Mouse (Mus musculus) CH12.LX (cell line): ENCODE data around the gene Zfp472. TPM values are rescaled to one million over a fixed set of nuclear protein-coding genes. Genes with fewer than 3 reads are reported as not detected.

Source experiments
- DNase-seq: peaks from one replicate; pipeline ENCODE4 v3.0.0-alpha.2; 2013; ENCODE audit errors: extremely low read depth
- H3K27ac ChIP-seq: 2 replicates; pipeline ENCODE4 v1.5.1; 2012; ENCODE audit warnings: low read depth, mild to moderate bottlenecking, control low read depth, moderate library complexity; ENCODE audit not compliant: insufficient read depth
- H3K27me3 ChIP-seq: replicated peaks from 2 replicates; pipeline ENCODE3; 2012; ENCODE audit warnings: inconsistent platforms
- H3K36me3 ChIP-seq, 2 experiments: replicated peaks in 1 of 2; 2 replicates each; pipeline versions ENCODE3 to v1.6.1; 2012; ENCODE audit warnings: inconsistent platforms in 1 of 2, low read length in 1 of 2, mild to moderate bottlenecking in 1 of 2, mixed read lengths in 1 of 2, moderate library complexity in 1 of 2; ENCODE audit not compliant: control insufficient read depth in 1 of 2, insufficient read depth in 1 of 2
- H3K4me1 ChIP-seq, 2 experiments: 2 replicates each; pipeline ENCODE4 v1.6.1; 2012; ENCODE audit warnings: inconsistent platforms in 1 of 2, moderate library complexity in 1 of 2; ENCODE audit not compliant: insufficient read depth in 2 of 2, control insufficient read depth in 1 of 2
- H3K4me2 ChIP-seq: 2 replicates; pipeline ENCODE4 v1.6.1; 2012; ENCODE audit warnings: low read depth, mild to moderate bottlenecking, control low read depth; ENCODE audit not compliant: poor library complexity, insufficient read depth, severe bottlenecking
- H3K4me3 ChIP-seq, 3 experiments: fragments of 150-350 bp in 1 of 3; sonication (generic) in 1 of 3; replicated peaks in 1 of 3; 2 replicates each; pipeline versions ENCODE3 to v1.5.1; 2011 to 2012; ENCODE audit warnings: low read depth in 2 of 3, low read length in 2 of 3, mild to moderate bottlenecking in 2 of 3, moderate library complexity in 2 of 3, control low read depth in 1 of 3, improper control_type of control experiment in 1 of 3, inconsistent platforms in 1 of 3, mixed read lengths in 1 of 3; ENCODE audit not compliant: poor library complexity in 1 of 3
- H3K79me2 ChIP-seq: replicated peaks from 2 replicates; pipeline ENCODE4 v1.6.1; 2012; ENCODE audit warnings: mild to moderate bottlenecking, moderate library complexity; ENCODE audit not compliant: control insufficient read depth, poor library complexity, insufficient read depth, severe bottlenecking; ENCODE audit errors: extremely low read depth
- H3K9ac ChIP-seq: 2 replicates; pipeline ENCODE4 v1.6.1; 2012; ENCODE audit warnings: low read depth, mild to moderate bottlenecking, control low read depth, moderate library complexity; ENCODE audit not compliant: insufficient read depth
- H3K9me3 ChIP-seq: replicated peaks from 2 replicates; pipeline ENCODE3; 2012; ENCODE audit warnings: low read length, inconsistent platforms, mixed read lengths
- BHLHE40 ChIP-seq: IDR thresholded peaks from 2 replicates; pipeline ENCODE4 v1.6.1; 2011; ENCODE audit warnings: mild to moderate bottlenecking, low read depth, low read length, improper control_type of control experiment
- CHD1 ChIP-seq: IDR thresholded peaks from 2 replicates; pipeline ENCODE4 v1.6.1; 2012; ENCODE audit warnings: low read depth, low read length, improper control_type of control experiment, inconsistent platforms
- CHD2 ChIP-seq: IDR thresholded peaks from 2 replicates; pipeline ENCODE4 v1.6.1; 2011; ENCODE audit warnings: low read length, improper control_type of control experiment
- CTCF ChIP-seq, 2 experiments: IDR thresholded peaks in 1 of 2; conservative IDR thresholded peaks in 1 of 2; 2 replicates each; pipeline ENCODE4 v1.5.1; 2011 to 2012; ENCODE audit warnings: low read depth in 2 of 2, low read length in 2 of 2, improper control_type of control experiment in 1 of 2, inconsistent platforms in 1 of 2, mild to moderate bottlenecking in 1 of 2, moderate library complexity in 1 of 2
- E2F4 ChIP-seq: IDR thresholded peaks from 2 replicates; pipeline ENCODE4 v1.6.1; 2011; ENCODE audit warnings: low read depth, low read length, improper control_type of control experiment; ENCODE audit not compliant: insufficient replicate concordance
- ELF1 ChIP-seq: IDR thresholded peaks from 2 replicates; pipeline ENCODE4 v1.6.1; 2014; ENCODE audit warnings: low read depth, mild to moderate bottlenecking, inconsistent platforms, low read length, improper control_type of control experiment
- EP300 ChIP-seq: IDR thresholded peaks from 2 replicates; pipeline ENCODE4 v1.6.1; 2011; ENCODE audit warnings: low read length, improper control_type of control experiment
- ETS1 ChIP-seq: conservative IDR thresholded peaks from 2 replicates; pipeline ENCODE4 v1.6.1; 2012; ENCODE audit warnings: low read depth, mild to moderate bottlenecking, inconsistent platforms, low read length, improper control_type of control experiment, moderate library complexity
- GABPA ChIP-seq: IDR thresholded peaks from 2 replicates; pipeline ENCODE4 v1.6.1; 2012; ENCODE audit warnings: low read depth, low read length, improper control_type of control experiment, inconsistent platforms; ENCODE audit not compliant: insufficient replicate concordance
- HCFC1 ChIP-seq: IDR thresholded peaks from 2 replicates; pipeline ENCODE4 v1.6.1; 2012; ENCODE audit warnings: low read depth, mild to moderate bottlenecking, inconsistent platforms, low read length, improper control_type of control experiment
- IRF4 ChIP-seq: IDR thresholded peaks from 2 replicates; pipeline ENCODE4 v1.6.1; 2014; ENCODE audit warnings: low read depth, mild to moderate bottlenecking, inconsistent platforms, low read length, improper control_type of control experiment
- JUN ChIP-seq: IDR thresholded peaks from 2 replicates; pipeline ENCODE4 v1.6.1; 2011; ENCODE audit warnings: low read depth, mild to moderate bottlenecking, low read length, improper control_type of control experiment, moderate library complexity; ENCODE audit not compliant: insufficient read depth
- JUND ChIP-seq: conservative IDR thresholded peaks from 2 replicates; pipeline ENCODE4 v1.6.1; 2011; ENCODE audit warnings: low read depth, low read length, improper control_type of control experiment
- KAT2A ChIP-seq: IDR thresholded peaks from 2 replicates; pipeline ENCODE4 v1.6.1; 2012; ENCODE audit warnings: low read length, improper control_type of control experiment, inconsistent platforms; ENCODE audit not compliant: insufficient replicate concordance
- MAFK ChIP-seq: IDR thresholded peaks from 2 replicates; pipeline ENCODE4 v1.6.1; 2011; ENCODE audit warnings: low read length, improper control_type of control experiment; ENCODE audit not compliant: insufficient replicate concordance
- MAX ChIP-seq: IDR thresholded peaks from 2 replicates; pipeline ENCODE4 v1.6.1; 2011; ENCODE audit warnings: low read length, improper control_type of control experiment
- MAZ ChIP-seq: IDR thresholded peaks from 2 replicates; pipeline ENCODE4 v1.6.1; 2012; ENCODE audit warnings: low read depth, mild to moderate bottlenecking, inconsistent platforms, low read length, improper control_type of control experiment, moderate library complexity
- MEF2A ChIP-seq: IDR thresholded peaks from 2 replicates; pipeline ENCODE4 v1.6.1; 2014; ENCODE audit warnings: low read depth, mild to moderate bottlenecking, inconsistent platforms, low read length, improper control_type of control experiment, borderline replicate concordance
- MXI1 ChIP-seq: IDR thresholded peaks from 2 replicates; pipeline ENCODE4 v1.6.1; 2011; ENCODE audit warnings: mild to moderate bottlenecking, low read depth, low read length, improper control_type of control experiment
- MYC ChIP-seq: IDR thresholded peaks from 2 replicates; pipeline ENCODE4 v1.6.1; 2011; ENCODE audit warnings: low read depth, mild to moderate bottlenecking, improper control_type of control experiment, low read length
- NELFE ChIP-seq: IDR thresholded peaks from 2 replicates; pipeline ENCODE4 v1.6.1; 2011; ENCODE audit warnings: low read depth, low read length, improper control_type of control experiment
- NRF1 ChIP-seq: IDR thresholded peaks from 2 replicates; pipeline ENCODE4 v1.6.1; 2014; ENCODE audit warnings: low read depth, mild to moderate bottlenecking, inconsistent platforms, low read length, improper control_type of control experiment, moderate library complexity
- PAX5 ChIP-seq: IDR thresholded peaks from 2 replicates; pipeline ENCODE4 v1.6.1; 2012; ENCODE audit warnings: low read length, inconsistent platforms, mixed read lengths
- POLR2A ChIP-seq: IDR thresholded peaks from 2 replicates; pipeline ENCODE4 v1.6.1; 2011; ENCODE audit warnings: low read depth, mild to moderate bottlenecking, improper control_type of control experiment, low read length
- POLR2AphosphoS2 ChIP-seq: IDR thresholded peaks from 2 replicates; pipeline ENCODE4 v1.6.1; 2011; ENCODE audit warnings: low read depth, low read length, improper control_type of control experiment
- RAD21 ChIP-seq: IDR thresholded peaks from 2 replicates; pipeline ENCODE4 v1.6.1; 2011; ENCODE audit warnings: low read depth, mild to moderate bottlenecking, low read length, improper control_type of control experiment, moderate library complexity
- RCOR1 ChIP-seq: conservative IDR thresholded peaks from 2 replicates; pipeline ENCODE4 v1.6.1; 2012; ENCODE audit warnings: low read depth, mild to moderate bottlenecking, inconsistent platforms, low read length, improper control_type of control experiment
- SIN3A ChIP-seq: IDR thresholded peaks from 2 replicates; pipeline ENCODE4 v1.6.1; 2012; ENCODE audit warnings: low read length, improper control_type of control experiment, inconsistent platforms
- SMC3 ChIP-seq: IDR thresholded peaks from 2 replicates; pipeline ENCODE4 v1.6.1; 2011; ENCODE audit warnings: low read depth, low read length, improper control_type of control experiment
- TBP ChIP-seq: conservative IDR thresholded peaks from 2 replicates; pipeline ENCODE4 v1.6.1; 2011; ENCODE audit warnings: low read depth, low read length, improper control_type of control experiment
- TCF12 ChIP-seq: IDR thresholded peaks from 2 replicates; pipeline ENCODE4 v1.6.1; 2014; ENCODE audit warnings: low read depth, mild to moderate bottlenecking, inconsistent platforms, low read length, improper control_type of control experiment
- UBTF ChIP-seq: IDR thresholded peaks from 2 replicates; pipeline ENCODE4 v1.6.1; 2012; ENCODE audit warnings: low read depth, mild to moderate bottlenecking, inconsistent platforms, low read length, improper control_type of control experiment, moderate library complexity
- USF1 ChIP-seq: IDR thresholded peaks from 2 replicates; pipeline ENCODE4 v1.6.1; 2014; ENCODE audit warnings: low read depth, mild to moderate bottlenecking, inconsistent platforms, low read length, improper control_type of control experiment
- USF2 ChIP-seq: conservative IDR thresholded peaks from 2 replicates; pipeline ENCODE4 v1.6.1; 2011; ENCODE audit warnings: low read depth, low read length, improper control_type of control experiment
- ZC3H11A ChIP-seq: IDR thresholded peaks from 2 replicates; pipeline ENCODE4 v1.6.1; 2012; ENCODE audit warnings: low read depth, mild to moderate bottlenecking, inconsistent platforms, low read length, improper control_type of control experiment
- ZKSCAN1 ChIP-seq: IDR thresholded peaks from 2 replicates; pipeline ENCODE4 v1.6.1; 2012; ENCODE audit warnings: low read depth, inconsistent platforms, low read length, improper control_type of control experiment, borderline replicate concordance
- ZMIZ1 ChIP-seq: IDR thresholded peaks from 2 replicates; pipeline ENCODE4 v1.6.1; 2012; ENCODE audit warnings: low read depth, mild to moderate bottlenecking, inconsistent platforms, low read length, improper control_type of control experiment
- ZNF384 ChIP-seq: IDR thresholded peaks from 2 replicates; pipeline ENCODE4 v1.6.1; 2012; ENCODE audit warnings: low read depth, low read length, improper control_type of control experiment, inconsistent platforms
- dilution Hi-C: fragments of 300-500 bp; cut with MboI; formaldehyde crosslinking; loops from 2 replicates; pipeline ENCODE4 v1.14.3; 2020; ENCODE audit warnings: low sequenced_read_pairs; ENCODE audit not compliant: extremely low pct_unique_long_range_greater_than_20kb, extremely low pct_ligation_motif_present
- in situ Hi-C: fragments of 300-500 bp; cut with MboI; formaldehyde crosslinking; loops from 3 replicates; pipeline ENCODE4 v1.14.3; 2019; ENCODE audit warnings: low sequenced_read_pairs, low pct_ligation_motif_present, low pct_unique_long_range_greater_than_20kb, mixed read lengths
- polyA plus RNA-seq: library from polyadenylated mRNA; unstranded; fragments of >175 nt; gene quantifications from 2 replicates; pipeline ENCODE4 v1.2.1, GENCODE M21; 2012; ENCODE audit warnings: low read depth; ENCODE audit not compliant: insufficient read length
- total RNA-seq, 2 experiments: library from RNA; depleted of rRNA; stranded (reverse); fragments of 300-350 nt in 1 of 2; fragments of >200 nt in 1 of 2; gene quantifications; 2 replicates each; pipeline ENCODE4 v1.2.3; 2012 to 2014

Zfp472 gene
- total RNA-seq (2012; rRNA removed): 9.7 and 12.9 TPM in 2 replicates
- 27.8 and 31.5 TPM in 2 replicates for total RNA-seq (2014; rRNA removed)
- 12.4 and 13.6 TPM in 2 replicates for polyA plus RNA-seq

GRCm38 (mm10) chr17:32965623-32966290 is at the start of gene Zfp472:
Gene Zfp472, plus strand, starts transcription at chr17:32965814.
- TF ChIP-seq MEF2A: no peak
- TF ChIP-seq MXI1: peak; percentile 96
- no peak for TF ChIP-seq MAZ
- TF ChIP-seq POLR2A: peak; percentile 75
- TF ChIP-seq JUN: no peak
- peak; percentile 79 for TF ChIP-seq MAX
- TF ChIP-seq USF1: peak; percentile 25; the same call in 1 of the 2 replicates
- no peak for TF ChIP-seq CTCF (conservative IDR thresholded peaks at IDR 0.05 in 1 of 2, IDR thresholded peaks at IDR 0.05 in 1 of 2; ENCODE audit: low read depth in 2 of 2, low read length in 2 of 2)
- TF ChIP-seq SMC3: no peak
- TF ChIP-seq PAX5: no peak
- peak; percentile 93 for TF ChIP-seq BHLHE40
- no peak for TF ChIP-seq RAD21
- TF ChIP-seq ZNF384: no peak
- TF ChIP-seq KAT2A: peak; percentile 81; the same call in 1 of the 2 replicates
- TF ChIP-seq E2F4: peak; percentile 89
- TF ChIP-seq MAFK: no peak
- 0 out of 2 replicates have a peak, but pooled peaks have one; percentile 31 for TF ChIP-seq EP300
- TF ChIP-seq ELF1: peak; percentile 93
- TF ChIP-seq MYC: peak; percentile 85
- TF ChIP-seq NELFE: peak; percentile 66
- TF ChIP-seq UBTF: no peak
- no peak for TF ChIP-seq ZKSCAN1
- TF ChIP-seq POLR2AphosphoS2: peak; percentile 68; the same call in 1 of the 2 replicates
- TF ChIP-seq IRF4: peak; percentile 51
- peak; percentile 87 for TF ChIP-seq SIN3A
- TF ChIP-seq ZMIZ1: peak; percentile 43
- peak; percentile 90 for TF ChIP-seq TBP
- TF ChIP-seq NRF1: peak; percentile 70
- peak; percentile 23; the same call in 1 of the 2 replicates for TF ChIP-seq ETS1
- no peak for TF ChIP-seq ZC3H11A
- TF ChIP-seq GABPA: no peak
- no peak for TF ChIP-seq JUND
- TF ChIP-seq USF2: no peak
- no peak for TF ChIP-seq CHD1
- 0 out of 2 replicates have a peak, but pooled peaks have one; percentile 43 for TF ChIP-seq RCOR1
- TF ChIP-seq HCFC1: peak; percentile 87
- peak; percentile 95 for TF ChIP-seq CHD2
- peak; percentile 78 for TF ChIP-seq TCF12
- peak; percentile 93 for DNase-seq
- in situ Hi-C loops: no loop called here
- Histone ChIP-seq H3K9ac (peak within 1 kb of the TSS; percentile 81), H3K4me2 (peak within 1 kb of the TSS; percentile 99), H3K27me3 (no peaks in the 10 kb centered on the region), H3K4me3 (peak within 1 kb of the TSS; percentile 78 to 96 (median 86)), H3K79me2 (peaks cover 25% of the 10 kb centered on the region), H3K36me3 (peaks cover 0 to 2% of the 10 kb centered on the region in 2 experiments), H3K4me1 (peaks cover 4 to 12% of the 10 kb centered on the region in 2 experiments; a peak in 3 of 4 replicates), H3K27ac (peak within 1 kb of the TSS; percentile 73), H3K9me3 (peaks cover 3% of the 10 kb centered on the region)
- dilution Hi-C loops: no loop called here
